Mouse (Mus musculus) spleen, adult 2 months (tissue): ENCODE data around the gene Wfdc15a. TPM values are rescaled to one million over a fixed set of nuclear protein-coding genes. Genes with fewer than 3 reads are reported as not detected.

ENCODE experiments used
- DNase-seq, 2 experiments: peaks; one replicate each; pipeline versions ENCODE4 v3.0.0 to v3.0.0-alpha.2; 2012 to 2021; ENCODE audit warnings: low spot score in 2 of 2, low read depth in 1 of 2
- H3K27ac ChIP-seq: fragments of 200-500 bp; 2 replicates; pipeline ENCODE4 v1.5.1; 2012; ENCODE audit warnings: low read length, inconsistent platforms; ENCODE audit not compliant: insufficient read depth
- H3K27me3 ChIP-seq: fragments of 200-500 bp; 2 replicates; pipeline ENCODE4 v1.6.1; 2012; ENCODE audit warnings: mild to moderate bottlenecking, moderate library complexity, low read length, inconsistent platforms; ENCODE audit not compliant: control insufficient read depth, insufficient read depth
- H3K36me3 ChIP-seq: fragments of 200-500 bp; 2 replicates; pipeline ENCODE4 v1.6.1; 2012; ENCODE audit warnings: mild to moderate bottlenecking, low read length, inconsistent platforms; ENCODE audit not compliant: control insufficient read depth, insufficient read depth
- H3K4me1 ChIP-seq: fragments of 200-500 bp; 2 replicates; pipeline ENCODE4 v1.6.1; 2011; ENCODE audit warnings: inconsistent platforms; ENCODE audit not compliant: control insufficient read depth, insufficient read depth, insufficient read length
- H3K4me3 ChIP-seq: fragments of 200-500 bp; 2 replicates; pipeline ENCODE4 v1.5.1; 2011; ENCODE audit warnings: mild to moderate bottlenecking, inconsistent platforms; ENCODE audit not compliant: insufficient read depth, insufficient read length; ENCODE audit errors: extremely low read depth
- CTCF ChIP-seq: fragments of 200-500 bp; IDR thresholded peaks from 2 replicates; pipeline ENCODE4 v1.5.1; 2011; ENCODE audit warnings: mild to moderate bottlenecking, inconsistent platforms; ENCODE audit not compliant: insufficient read depth, insufficient read length, insufficient replicate concordance; ENCODE audit errors: extremely low read depth
- POLR2A ChIP-seq: fragments of 200-500 bp; IDR thresholded peaks from 2 replicates; pipeline ENCODE4 v1.6.1; 2011; ENCODE audit warnings: low read depth, low read length, inconsistent platforms
- WGBS: fragments of 180-500 bp; shearing (Covaris S2); methylation state at CpG from one replicate; pipeline ENCODE4 v1.1.7; 2018; 5-methylcytosine and 5-hydroxymethylcytosine counted together
- polyA plus RNA-seq: library from polyadenylated mRNA; depleted of rRNA; stranded (reverse); fragments of >200 nt; gene quantifications from 2 replicates; pipeline ENCODE4 v1.2.3, GENCODE M21; 2012; rRNA removed

Gene Wfdc15a
- polyA plus RNA-seq, 1 experiment: not detected

DNA sequence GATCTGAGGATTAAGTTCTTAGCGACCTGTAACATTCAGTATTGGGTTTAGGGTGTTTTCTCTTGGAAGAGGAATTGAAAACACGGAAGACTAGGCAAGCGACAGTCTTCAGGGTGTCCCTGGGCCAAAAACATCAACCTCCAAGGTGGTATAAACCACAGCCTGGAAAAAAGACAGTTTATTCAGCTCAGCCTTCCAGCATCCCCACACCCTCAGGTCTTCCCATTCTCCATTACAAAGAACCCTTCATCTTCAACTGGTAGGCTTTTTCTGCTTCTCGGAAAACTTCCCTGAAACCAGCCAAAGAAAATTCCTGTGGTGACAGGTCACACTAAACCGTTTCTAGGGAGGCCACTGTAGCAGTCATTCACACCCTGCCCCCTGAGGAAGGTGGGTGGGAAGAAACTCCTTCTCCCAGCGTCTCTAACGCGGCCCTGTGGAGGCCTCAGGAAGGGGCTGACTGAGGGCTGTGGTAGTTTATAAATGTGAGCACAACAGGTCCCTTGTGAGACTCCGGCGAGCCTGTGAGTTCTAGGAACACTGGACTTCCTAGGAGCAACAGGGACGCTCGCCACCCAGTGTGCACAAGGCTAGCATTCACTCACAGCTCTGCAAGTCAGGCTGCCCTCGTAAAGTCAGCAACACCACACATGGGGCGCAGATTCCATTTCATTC is 49.7 kb downstream of the Wfdc15a start:
- DNase-seq: no peak
- H3K36me3 ChIP-seq: peaks cover 61% of the 10 kb centered on the region
- TF ChIP-seq POLR2A (no peak), CTCF (no peak)
- WGBS: 92% methylated on average over 14 of the region's 14 CpGs
- no peaks in the 10 kb centered on the region for H3K4me1 ChIP-seq
- H3K27me3 ChIP-seq: no peaks in the 10 kb centered on the region
- no peak overlapping the region for H3K4me3 ChIP-seq
- H3K27ac ChIP-seq: no peak overlapping the region

Other genes starting within 250 kb of the Wfdc15a start
- 24.0 and 26.4 TPM in 2 replicates for gene Ywhab, start 205.2 kb downstream of the Wfdc15a start, polyA plus RNA-seq
- gene Pabpc1l, start 174.7 kb downstream of the Wfdc15a start, polyA plus RNA-seq: 0.23 and 0.69 TPM in 2 replicates
- gene Stk4, start 129.8 kb downstream of the Wfdc15a start, polyA plus RNA-seq: 31.6 and 36.9 TPM in 2 replicates
- gene Tomm34, start 129.0 kb downstream of the Wfdc15a start, polyA plus RNA-seq: 51.7 and 66.0 TPM in 2 replicates
- 0.12 and 0.14 TPM in 2 replicates for gene Kcns1, start 29.0 kb downstream of the Wfdc15a start, polyA plus RNA-seq
- not detected in 2 replicates for gene Wfdc5, start 17.4 kb downstream of the Wfdc15a start, polyA plus RNA-seq
- gene Wfdc12, start 9.5 kb downstream of the Wfdc15a start, polyA plus RNA-seq: not detected in 2 replicates
- gene Wfdc15b, start 21.5 kb upstream of the Wfdc15a start, polyA plus RNA-seq: 0.16 TPM in 1 of 2 replicates, not detected in the other
- not detected in 2 replicates for gene Svs2, start 38.3 kb upstream of the Wfdc15a start, polyA plus RNA-seq
- not detected in 2 replicates for gene Svs3b, start 56.5 kb upstream of the Wfdc15a start, polyA plus RNA-seq
- gene Svs4, start 78.3 kb upstream of the Wfdc15a start, polyA plus RNA-seq: not detected in 2 replicates
- gene Svs3a, start 89.1 kb upstream of the Wfdc15a start, polyA plus RNA-seq: not detected in 2 replicates
- not detected in 2 replicates for gene Svs6, start 116.6 kb upstream of the Wfdc15a start, polyA plus RNA-seq
- gene Svs5, start 132.6 kb upstream of the Wfdc15a start, polyA plus RNA-seq: not detected in 2 replicates
- gene Slpi, start 189.0 kb upstream of the Wfdc15a start, polyA plus RNA-seq: 33.5 and 77.7 TPM in 2 replicates
- gene Rbpjl, start 203.0 kb upstream of the Wfdc15a start, polyA plus RNA-seq: 19.0 and 39.4 TPM in 2 replicates
- 0.82 and 1.2 TPM in 2 replicates for gene Matn4, start 205.0 kb upstream of the Wfdc15a start, polyA plus RNA-seq
- gene Sdc4, start 243.8 kb upstream of the Wfdc15a start, polyA plus RNA-seq: 21.0 and 25.0 TPM in 2 replicates